Mouse (Mus musculus): ENCODE measurements around the gene Gal.

Gene Gal

GRCm38 (mm10) chr19:3414268-3414733 is at the start of gene Gal:
Gene Gal, minus strand, starts transcription at chr19:3414544.
- DNase-seq (ENCODE audit: low spot score in 2 of 2) = no peak

- no peak for DNase-seq (ENCODE audit: low spot score in 2 of 2)
These were observed 45.6 kb upstream of the Gal start for GRCm38 (mm10) chr19:3459986-3460385.

- no peak for DNase-seq (ENCODE audit: low spot score in 2 of 2)
These were observed 44.2 kb upstream of the Gal start for GRCm38 (mm10) chr19:3458331-3459099.

GRCm38 (mm10) chr19:3457700-3458099 is 43.4 kb upstream of the Gal start:
- no peak for DNase-seq (ENCODE audit: low spot score in 2 of 2)

- no peak for DNase-seq (ENCODE audit: low spot score in 2 of 2)
These were observed 37.3 kb upstream of the Gal start for GRCm38 (mm10) chr19:3451649-3452048.

- DNase-seq (ENCODE audit: low spot score in 2 of 2) = peak; percentile 49 to 63
These were observed 36.8 kb upstream of the Gal start for GRCm38 (mm10) chr19:3451170-3451569.

GRCm38 (mm10) chr19:3450714-3451113 is 36.4 kb upstream of the Gal start:
- DNase-seq (ENCODE audit: low spot score in 2 of 2) = no peak

GRCm38 (mm10) chr19:3449248-3449647 is 34.9 kb upstream of the Gal start:
- no peak for DNase-seq (ENCODE audit: low spot score in 2 of 2)

GRCm38 (mm10) chr19:3447348-3447747 is 33.0 kb upstream of the Gal start:
- no peak for DNase-seq (ENCODE audit: low spot score in 2 of 2)

GRCm38 (mm10) chr19:3441092-3441491 is 26.7 kb upstream of the Gal start:
- DNase-seq (ENCODE audit: low spot score in 2 of 2) = no peak

- DNase-seq (ENCODE audit: low spot score in 2 of 2) = no peak
These were observed 26.3 kb upstream of the Gal start for GRCm38 (mm10) chr19:3440667-3441066.

- no peak for DNase-seq (ENCODE audit: low spot score in 2 of 2)
These were observed 23.6 kb upstream of the Gal start for GRCm38 (mm10) chr19:3437980-3438379.

- no peak for DNase-seq (ENCODE audit: low spot score in 2 of 2)
These were observed 22.5 kb upstream of the Gal start for GRCm38 (mm10) chr19:3436840-3437239.

GRCm38 (mm10) chr19:3435824-3436223 is 21.5 kb upstream of the Gal start:
- no peak for DNase-seq (ENCODE audit: low spot score in 2 of 2)

- no peak for DNase-seq (ENCODE audit: low spot score in 2 of 2)
These were observed 20.3 kb upstream of the Gal start for GRCm38 (mm10) chr19:3434641-3435040.

GRCm38 (mm10) chr19:3434124-3434523 is 19.8 kb upstream of the Gal start:
- DNase-seq (ENCODE audit: low spot score in 2 of 2) = no peak

GRCm38 (mm10) chr19:3431969-3432368 is 17.6 kb upstream of the Gal start:
- DNase-seq (ENCODE audit: low spot score in 2 of 2) = no peak

GRCm38 (mm10) chr19:3431066-3431465 is 16.7 kb upstream of the Gal start:
- no peak for DNase-seq (ENCODE audit: low spot score in 2 of 2)

- DNase-seq (ENCODE audit: low spot score in 2 of 2) = no peak
These were observed 14.9 kb upstream of the Gal start for GRCm38 (mm10) chr19:3429156-3429816.

GRCm38 (mm10) chr19:3428057-3428830 is 13.9 kb upstream of the Gal start:
- no peak for DNase-seq (ENCODE audit: low spot score in 2 of 2)

- no peak for DNase-seq (ENCODE audit: low spot score in 2 of 2)
These were observed 9.9 kb upstream of the Gal start for GRCm38 (mm10) chr19:3424214-3424613.

- DNase-seq (ENCODE audit: low spot score in 2 of 2) = no peak
These were observed 8.6 kb upstream of the Gal start for GRCm38 (mm10) chr19:3422981-3423380.

Data from right cerebral cortex, postnatal 36 days (tissue).